ENCODE assay signal across 1 mouse cellular context in genomic region chr3:105959999-105960398, GRCm38 (mm10).
TF ChIP-seq lines count a peak whose summit lies in the region.

Gene Atp5f1 (minus strand): TSS chr3:105960099.

TF ChIP-seq in CH12.LX, 34 proteins besides CTCF, POLR2A, EP300 and RAD21 (continued from another document):
- TF ChIP-seq RCOR1 (conservative IDR thresholded peaks at IDR 0.05; ENCODE audit: low read depth, low read length) (no peak), NELFE (IDR thresholded peaks at IDR 0.05; ENCODE audit: low read depth, low read length) (no peak)
